Mouse (Mus musculus): ENCODE measurements around the gene Dixdc1. TPM values are rescaled to one million over a fixed set of nuclear protein-coding genes. Genes with fewer than 3 reads are reported as not detected.
A peak's percentile ranks its signal among the peaks of the same experiment; 100 is the strongest.

The Dixdc1 gene
- 10 to 100 TPM; 79.6 to 82.8 TPM for total RNA-seq (2021)

GRCm38 (mm10) chr9:50738914-50739870, at the start of gene Dixdc1:
Dixdc1 (minus strand) TSS chr9:50739517.
- peak; percentile 87 to 89 for DNase-seq (ENCODE audit: low spot score in 2 of 2)
- intact Hi-C loops (cut with DNase I), result loop anchor here (5.0 kb wide), 1 partner anchor 42 kb away; no protein-coding TSS in a partner anchor

DNA sequence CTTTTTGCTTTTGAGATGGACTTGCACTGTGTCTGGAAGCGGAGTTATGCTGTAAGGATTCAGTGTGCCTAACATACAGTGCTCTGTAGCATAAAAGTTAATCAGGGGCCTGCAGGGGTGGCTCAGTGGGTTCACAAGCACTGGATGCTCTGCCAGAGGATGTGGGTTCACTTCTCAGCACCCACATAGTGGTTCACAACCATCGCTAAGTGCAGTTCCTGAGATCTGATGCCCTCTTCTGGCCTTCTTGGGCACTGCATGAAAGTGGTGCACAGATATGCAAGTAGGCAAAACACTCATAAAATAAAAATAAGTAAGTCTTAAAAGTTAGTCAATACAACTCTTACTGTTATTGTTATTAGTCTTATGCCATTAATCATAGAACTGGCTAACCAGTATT, 42.8 kb upstream of the Dixdc1 start:
- DNase-seq (ENCODE audit: low spot score in 2 of 2), result no peak

GRCm38 (mm10) chr9:50776162-50776760, 36.9 kb upstream of the Dixdc1 start:
- intact Hi-C loops (cut with DNase I), result no loop called here
- no peak for DNase-seq (ENCODE audit: low spot score in 2 of 2)

More for the DNA sequence above, 42.8 kb upstream of the Dixdc1 start:
- intact Hi-C loops (cut with DNase I), result no loop called here

- intact Hi-C loops (cut with DNase I), result no loop called here
- peak in 1 of 2 experiments; percentile 31 for DNase-seq (ENCODE audit: low spot score in 2 of 2)
Measured at GRCm38 (mm10) chr9:50775662-50776126, 36.4 kb upstream of the Dixdc1 start.

GRCm38 (mm10) chr9:50774991-50775612, 35.8 kb upstream of the Dixdc1 start, which contains the start of the genes Alg9 and 1110032A03Rik:
Alg9 (plus strand) TSS chr9:50775019.
1110032A03Rik (minus strand) TSS chr9:50775520.
- intact Hi-C loops (cut with DNase I), result no loop called here

GRCm38 (mm10) chr9:50774026-50774462, 34.7 kb upstream of the Dixdc1 start:
- DNase-seq (ENCODE audit: low spot score in 2 of 2), result no peak
- intact Hi-C loops (cut with DNase I), result no loop called here

More at GRCm38 (mm10) chr9:50774991-50775612, 35.8 kb upstream of the Dixdc1 start, which contains the start of the genes Alg9 and 1110032A03Rik:
- peak; percentile 90 to 93 for DNase-seq (ENCODE audit: low spot score in 2 of 2)

DNA sequence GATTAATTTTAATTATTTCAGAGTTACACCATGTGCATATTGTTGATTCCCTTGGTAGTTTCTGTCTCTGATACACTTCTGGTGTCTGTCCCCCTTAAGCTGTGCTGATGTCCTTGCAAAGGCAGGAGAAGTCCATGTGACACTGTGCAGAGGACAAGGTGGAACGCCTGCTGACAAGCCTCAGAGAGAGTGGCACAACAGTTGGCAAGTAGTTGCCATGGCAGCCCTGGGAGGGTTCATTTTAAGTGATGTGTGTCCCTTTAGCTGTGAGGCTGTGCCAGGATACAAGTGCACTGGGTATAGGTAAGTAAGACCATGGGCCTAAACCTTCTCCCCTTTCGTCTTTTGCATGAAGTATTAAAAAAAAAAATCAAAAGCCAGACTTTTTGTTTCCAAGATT, 30.7 kb upstream of the Dixdc1 start:
- DNase-seq (ENCODE audit: low spot score in 2 of 2), result no peak
- intact Hi-C loops (cut with DNase I), result no loop called here

GRCm38 (mm10) chr9:50768107-50769002, 29.0 kb upstream of the Dixdc1 start, which contains the start of gene Fdxacb1:
Fdxacb1 (plus strand) TSS chr9:50768236.
- DNase-seq (ENCODE audit: low spot score in 2 of 2), result peak; percentile 98 to 99
- intact Hi-C loops (cut with DNase I), result loop anchor here (2.0 to 5.0 kb wide), 2 partner anchors 41 to 70 kb away; no protein-coding TSS in a partner anchor

DNA sequence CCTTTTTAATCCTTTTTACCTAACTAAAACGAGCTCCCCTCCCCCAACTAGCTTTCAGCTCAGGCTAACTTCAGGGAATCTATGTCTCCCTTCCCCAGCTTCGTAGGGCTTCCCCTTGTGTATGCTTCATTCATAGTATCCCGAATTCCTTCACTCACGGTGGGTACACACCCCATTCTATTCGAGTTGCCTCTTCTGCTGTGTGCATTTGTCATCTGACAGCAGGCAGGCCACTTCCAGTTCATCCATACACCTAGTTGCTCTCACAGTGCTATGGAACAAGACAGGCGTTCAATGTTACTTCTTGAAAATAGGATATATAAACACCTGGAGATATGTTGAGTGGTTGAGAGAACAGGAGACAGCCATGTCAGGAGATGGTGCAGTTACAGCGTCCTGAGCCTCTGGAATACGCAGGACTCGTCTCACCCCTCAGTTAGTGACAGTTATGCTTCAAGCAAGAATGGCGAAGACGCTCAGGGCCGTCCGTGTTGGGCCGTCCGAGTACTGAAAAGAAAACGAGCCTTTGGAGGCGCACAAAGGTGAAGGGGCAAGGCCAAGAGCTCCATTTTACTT, 28.3 kb upstream of the Dixdc1 start:
- DNase-seq (ENCODE audit: low spot score in 2 of 2), result peak in 1 of 2 experiments; percentile 18
- intact Hi-C loops (cut with DNase I), result loop anchor here (2.0 to 5.0 kb wide), 2 partner anchors 40 to 69 kb away; no protein-coding TSS in a partner anchor

- intact Hi-C loops (cut with DNase I), result no loop called here
- no peak for DNase-seq (ENCODE audit: low spot score in 2 of 2)
Measured at GRCm38 (mm10) chr9:50763331-50763730, 24.0 kb upstream of the Dixdc1 start.

DNA sequence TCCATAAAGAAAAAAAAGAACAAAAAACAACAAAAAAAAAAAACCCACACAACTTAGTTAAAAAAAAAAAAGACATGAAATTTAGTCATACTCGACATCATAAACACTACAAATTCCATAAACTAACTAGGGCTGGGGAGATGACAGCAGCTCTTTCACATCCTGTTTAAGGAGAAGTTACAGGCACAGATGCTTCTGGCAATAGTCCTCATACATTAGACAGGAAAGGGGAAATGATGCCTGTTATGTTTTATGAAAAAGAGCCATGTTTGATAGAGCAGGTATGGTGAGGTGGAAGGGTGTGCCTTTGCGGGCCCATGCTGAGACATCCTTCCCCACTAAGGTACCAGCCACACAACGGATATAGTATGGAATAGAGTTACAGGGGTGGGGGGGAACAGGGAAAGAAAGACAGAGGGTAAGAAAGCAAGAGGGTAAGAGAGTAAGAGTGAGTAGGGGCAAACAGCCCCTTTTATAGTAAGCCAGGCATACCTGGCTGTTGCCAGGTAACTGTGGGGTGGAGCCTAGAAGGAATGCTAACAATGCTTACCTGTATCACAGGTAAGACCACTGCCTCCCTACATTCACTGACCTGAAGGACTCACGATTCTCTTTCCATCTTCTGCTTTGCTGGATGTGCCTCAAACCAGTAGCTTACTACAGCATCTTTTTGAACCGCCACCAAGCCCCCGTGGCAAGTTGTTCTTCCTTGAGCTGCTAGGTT, 22.4 kb upstream of the Dixdc1 start:
- intact Hi-C loops (cut with DNase I), result no loop called here
- no peak for DNase-seq (ENCODE audit: low spot score in 2 of 2)

- intact Hi-C loops (cut with DNase I), result no loop called here
- DNase-seq (ENCODE audit: low spot score in 2 of 2), result no peak
Measured at GRCm38 (mm10) chr9:50756711-50757110, 17.4 kb upstream of the Dixdc1 start.

DNA sequence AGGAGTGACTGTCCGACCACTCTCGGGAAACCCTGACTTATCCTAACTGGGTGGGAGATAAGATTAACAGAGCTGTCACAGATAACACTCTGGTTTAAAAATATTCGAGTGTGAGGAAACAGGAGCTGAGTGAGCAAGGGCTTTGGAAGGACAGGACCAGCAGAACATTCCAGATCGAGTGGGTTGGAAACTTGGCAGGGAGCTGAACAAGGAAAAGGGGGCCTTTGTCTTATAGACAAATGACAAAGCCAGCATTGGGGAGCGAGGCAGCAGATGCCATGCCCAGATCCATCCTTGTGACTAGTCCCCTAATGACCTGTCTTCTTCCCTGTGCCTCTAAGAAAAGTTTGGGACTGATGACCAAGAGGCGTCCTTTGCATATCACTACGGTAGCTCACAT, 14.6 kb upstream of the Dixdc1 start:
- intact Hi-C loops (cut with DNase I), result no loop called here
- no peak for DNase-seq (ENCODE audit: low spot score in 2 of 2)

DNA sequence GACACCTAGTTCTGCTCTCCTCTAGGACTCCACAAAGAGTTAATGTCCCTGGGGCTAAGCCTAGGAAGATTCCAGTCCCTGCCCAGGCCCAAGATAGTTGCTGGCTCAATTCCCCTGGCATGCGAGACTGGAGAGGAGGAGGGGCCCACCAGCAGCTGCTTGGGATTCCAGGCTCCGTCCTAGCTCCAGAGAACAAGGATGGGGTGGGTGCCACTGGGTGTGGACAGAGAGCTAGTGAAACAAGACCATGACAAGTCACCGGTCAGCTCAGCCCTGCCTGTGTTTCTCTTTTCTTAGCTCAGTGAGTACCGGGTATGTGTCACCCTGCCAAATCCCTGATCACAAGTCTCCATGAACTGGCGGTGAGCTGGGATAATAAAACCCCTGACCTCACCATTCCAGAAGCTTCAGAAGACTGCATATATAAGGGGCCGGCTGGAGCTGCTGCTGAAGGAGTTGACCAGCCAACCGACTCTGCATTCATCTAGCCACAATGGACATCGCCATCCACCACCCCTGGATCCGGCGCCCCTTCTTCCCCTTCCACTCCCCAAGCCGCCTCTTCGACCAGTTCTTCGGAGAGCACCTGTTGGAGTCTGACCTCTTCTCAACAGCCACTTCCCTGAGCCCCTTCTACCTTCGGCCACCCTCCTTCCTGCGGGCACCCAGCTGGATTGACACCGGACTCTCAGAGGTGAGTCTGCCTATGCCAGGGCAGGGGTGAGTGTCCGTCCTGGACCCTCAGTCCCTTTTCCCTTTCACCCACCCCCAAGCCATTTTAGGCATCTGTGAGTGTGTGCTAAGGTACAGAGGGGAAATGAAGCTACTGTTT, 13.7 kb upstream of the Dixdc1 start:
- DNase-seq (ENCODE audit: low spot score in 2 of 2), result peak; percentile 70 to 76
- intact Hi-C loops (cut with DNase I), result no loop called here

GRCm38 (mm10) chr9:50752054-50752602, 12.8 kb upstream of the Dixdc1 start, which contains the start of gene Hspb2:
Hspb2 (minus strand) TSS chr9:50752354.
- intact Hi-C loops (cut with DNase I), result no loop called here
- DNase-seq (ENCODE audit: low spot score in 2 of 2), result no peak

DNA sequence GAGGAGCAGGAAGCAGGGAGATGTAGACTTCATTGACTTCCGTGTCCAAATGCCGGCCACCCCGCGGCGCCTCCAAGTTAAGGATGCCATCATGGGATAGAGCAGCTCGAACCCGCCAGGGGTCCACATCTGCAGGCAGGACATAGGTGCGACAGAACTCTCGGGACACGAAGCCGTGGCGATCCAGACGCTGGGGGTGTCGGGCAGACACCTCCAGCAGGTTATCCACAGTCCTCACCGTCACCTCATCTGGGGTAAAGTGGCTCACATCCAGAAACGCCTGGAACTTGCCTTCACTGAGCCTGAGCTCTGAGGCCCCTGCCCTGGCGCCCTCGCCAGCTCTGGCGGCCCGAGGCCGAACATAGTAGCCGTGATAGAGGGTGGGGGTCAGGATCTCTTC, 12.0 kb upstream of the Dixdc1 start, which contains the start of gene Cryab:
TSS of gene Cryab (plus strand) at position 3 of the 400 bp plus-strand sequence.
- DNase-seq (ENCODE audit: low spot score in 2 of 2), result no peak
- intact Hi-C loops (cut with DNase I), result no loop called here
